Mouse (Mus musculus) intestine, embryonic 16.5 days (tissue): Measurements from ENCODE around the gene Itpk1. TPM values are rescaled to one million over a fixed set of nuclear protein-coding genes. Genes with fewer than 3 reads are reported as not detected.

Source experiments
- ATAC-seq: fragments of 200-750 bp; cut with Nextera tagmentation; 2 replicates; pipeline ENCODE4 v1.8.0; 2017; ENCODE audit warnings: moderate TSS enrichment, moderate library complexity
- H3K27ac ChIP-seq: fragments of 300-500 bp; sonication (generic); 2 replicates; pipeline ENCODE4 v1.5.1; 2014; ENCODE audit warnings: mild to moderate bottlenecking, low read length
- H3K27me3 ChIP-seq: fragments of 300-500 bp; sonication (generic); replicated peaks from 2 replicates; pipeline ENCODE4 v1.6.1; 2014; ENCODE audit warnings: low read length, control low read depth, mixed read lengths; ENCODE audit not compliant: control insufficient read depth, insufficient read depth
- H3K36me3 ChIP-seq: fragments of 300-500 bp; sonication (generic); 2 replicates; pipeline ENCODE4 v1.6.1; 2014; ENCODE audit warnings: low read length, control low read depth; ENCODE audit not compliant: control insufficient read depth, insufficient read depth
- H3K4me1 ChIP-seq: fragments of 300-500 bp; sonication (generic); 2 replicates; pipeline ENCODE4 v1.6.1; 2014; ENCODE audit warnings: low read length, control low read depth, mixed read lengths; ENCODE audit not compliant: control insufficient read depth, insufficient read depth
- H3K4me2 ChIP-seq: fragments of 300-500 bp; sonication (generic); 2 replicates; pipeline ENCODE4 v1.6.1; 2014; ENCODE audit warnings: low read depth, low read length, control low read depth
- H3K4me3 ChIP-seq: fragments of 300-500 bp; sonication (generic); 2 replicates; pipeline ENCODE4 v1.5.1; 2014; ENCODE audit warnings: mild to moderate bottlenecking, low read length
- H3K9ac ChIP-seq: fragments of 300-500 bp; sonication (generic); 2 replicates; pipeline ENCODE4 v1.6.1; 2014; ENCODE audit warnings: low read depth, low read length
- H3K9me3 ChIP-seq: fragments of 300-500 bp; sonication (generic); 2 replicates; pipeline ENCODE4 v1.6.1; 2016; ENCODE audit warnings: low read length, control low read depth; ENCODE audit not compliant: control insufficient read depth
- WGBS: fragments of 180-500 bp; shearing (Covaris S2); extraction: QIAGEN DNeasy Blood & Tissue Kit; methylation state at CpG from one replicate; pipeline ENCODE4 v1.1.7; 2014; 5-methylcytosine and 5-hydroxymethylcytosine counted together
- polyA plus RNA-seq: library from polyadenylated mRNA; unstranded; fragments of >200 nt; fragmentation: Nextera tagmentation; extraction: Ambion mirVana; gene quantifications from 2 replicates; pipeline ENCODE4 v1.2.1, GENCODE M21; 2015

The Itpk1 gene
- polyA plus RNA-seq, 1 experiment from 2014 or later = 51.4 TPM

GRCm38 (mm10) chr12:102660906-102661651, 43.7 kb downstream of the Itpk1 start:
- no peak overlapping the region for H3K4me3 ChIP-seq
- peaks cover 3% of the 10 kb centered on the region; the same call in 1 of the 2 replicates for H3K9me3 ChIP-seq
- peaks cover 12% of the 10 kb centered on the region for H3K4me1 ChIP-seq
- H3K27me3 ChIP-seq = no peaks in the 10 kb centered on the region
- 91% methylated on average over 8 of the region's 8 CpGs for WGBS
- no peaks in the 10 kb centered on the region for H3K36me3 ChIP-seq
- H3K9ac ChIP-seq = no peak overlapping the region
- ATAC-seq = no peak
- no peak overlapping the region for H3K27ac ChIP-seq
- H3K4me2 ChIP-seq = no peak overlapping the region

- Histone ChIP-seq H3K27me3 (no peaks in the 10 kb centered on the region), H3K4me3 (no peak overlapping the region), H3K9me3 (no peaks in the 10 kb centered on the region), H3K4me2 (no peak overlapping the region), H3K27ac (0 out of 2 replicates have a peak overlapping the region, but pooled peaks have one; percentile 5), H3K36me3 (no peaks in the 10 kb centered on the region), H3K4me1 (peaks cover 36% of the 10 kb centered on the region), H3K9ac (0 out of 2 replicates have a peak overlapping the region, but pooled peaks have one; percentile 2)
- ATAC-seq = no peak
- 68% methylated on average over 6 of the region's 6 CpGs for WGBS
These were observed 51.7 kb downstream of the Itpk1 start for GRCm38 (mm10) chr12:102653003-102653402.

DNA sequence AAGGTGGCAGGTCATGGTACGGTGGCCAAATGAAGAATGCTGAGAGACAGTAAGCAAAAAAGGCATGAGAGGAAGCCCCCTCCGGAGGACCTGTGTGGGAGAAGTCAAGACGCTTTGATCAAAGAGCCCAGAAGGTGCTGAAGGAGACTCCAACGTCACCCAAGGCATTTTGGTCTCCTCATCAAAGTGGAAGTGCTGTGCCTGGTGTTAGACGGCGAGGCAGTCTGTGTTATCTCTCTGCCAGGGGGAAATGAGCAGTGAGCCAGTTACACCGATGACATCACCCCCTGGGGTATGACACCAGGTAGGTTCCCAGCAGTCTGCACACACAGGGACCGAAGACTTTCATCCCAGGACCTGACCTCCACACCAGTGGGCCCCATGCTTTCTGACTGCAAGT, 52.3 kb downstream of the Itpk1 start:
- Histone ChIP-seq H3K9me3 (no peaks in the 10 kb centered on the region), H3K27ac (0 out of 2 replicates have a peak overlapping the region, but pooled peaks have one; percentile 17), H3K4me2 (no peak overlapping the region), H3K9ac (0 out of 2 replicates have a peak overlapping the region, but pooled peaks have one; percentile 2), H3K4me1 (peaks cover 40% of the 10 kb centered on the region), H3K4me3 (no peak overlapping the region), H3K36me3 (no peaks in the 10 kb centered on the region), H3K27me3 (no peaks in the 10 kb centered on the region)
- peak; percentile 57; the same call in 1 of the 2 replicates for ATAC-seq
- 29% methylated on average over 8 of the region's 8 CpGs for WGBS

DNA sequence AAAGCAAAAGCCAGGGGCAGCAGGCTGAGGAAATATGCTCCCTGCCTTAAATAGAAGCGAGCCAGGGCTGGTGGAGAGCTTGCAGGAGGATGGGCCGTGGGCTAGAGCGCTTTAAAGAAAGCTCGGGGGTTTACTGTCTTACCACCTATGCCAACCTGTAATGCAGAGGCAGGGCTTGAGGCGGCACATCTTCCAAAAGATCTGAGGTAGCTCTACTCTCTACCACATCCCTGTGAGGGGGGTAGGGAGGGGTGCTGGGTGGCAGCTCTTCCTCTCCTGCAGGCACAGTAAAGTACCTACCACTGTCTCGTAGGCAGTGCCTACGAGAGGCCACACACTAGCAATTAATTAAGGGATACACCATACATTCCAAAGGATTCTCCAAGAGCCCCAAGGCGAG, 52.9 kb downstream of the Itpk1 start:
- H3K36me3 ChIP-seq = no peaks in the 10 kb centered on the region
- no peak overlapping the region for H3K4me3 ChIP-seq
- no peaks in the 10 kb centered on the region for H3K9me3 ChIP-seq
- H3K27ac ChIP-seq = 0 out of 2 replicates have a peak overlapping the region, but pooled peaks have one; percentile 17
- WGBS = 64% methylated on average over 8 of the region's 8 CpGs
- no peak overlapping the region for H3K9ac ChIP-seq
- no peak for ATAC-seq
- peaks cover 40% of the 10 kb centered on the region for H3K4me1 ChIP-seq
- H3K4me2 ChIP-seq = no peak overlapping the region
- H3K27me3 ChIP-seq = no peaks in the 10 kb centered on the region

GRCm38 (mm10) chr12:102651401-102651800, 53.3 kb downstream of the Itpk1 start:
- 0 out of 2 replicates have a peak overlapping the region, but pooled peaks have one; percentile 7 for H3K27ac ChIP-seq
- no peak overlapping the region for H3K4me3 ChIP-seq
- no peaks in the 10 kb centered on the region for H3K36me3 ChIP-seq
- no peaks in the 10 kb centered on the region for H3K9me3 ChIP-seq
- 75% methylated on average over 8 of the region's 8 CpGs for WGBS
- H3K9ac ChIP-seq = no peak overlapping the region
- H3K4me1 ChIP-seq = peaks cover 40% of the 10 kb centered on the region
- ATAC-seq = no peak
- H3K27me3 ChIP-seq = no peaks in the 10 kb centered on the region
- H3K4me2 ChIP-seq = no peak overlapping the region

DNA sequence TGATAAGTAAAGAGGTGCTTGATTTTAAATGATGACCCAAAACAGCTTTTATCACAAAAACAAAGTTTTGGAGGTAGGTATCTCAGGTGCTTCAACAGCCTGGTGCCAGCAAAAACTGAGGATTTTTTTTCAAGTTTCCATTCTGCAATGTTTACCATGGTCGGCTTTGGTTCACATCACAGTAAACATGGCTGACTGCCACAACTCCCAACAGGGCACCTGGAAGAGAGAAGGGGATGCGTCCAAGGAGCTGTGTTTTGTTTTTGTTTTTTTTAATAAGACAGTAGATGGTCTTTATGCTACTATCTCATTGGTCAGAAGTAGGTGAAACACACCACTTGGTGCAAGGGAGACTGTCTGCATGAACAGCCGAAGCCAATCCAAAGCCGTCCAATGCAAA, 54.1 kb downstream of the Itpk1 start:
- Histone ChIP-seq H3K9me3 (no peaks in the 10 kb centered on the region), H3K4me3 (no peak overlapping the region), H3K27me3 (no peaks in the 10 kb centered on the region), H3K4me2 (no peak overlapping the region), H3K27ac (no peak overlapping the region), H3K4me1 (peaks cover 38% of the 10 kb centered on the region), H3K9ac (no peak overlapping the region), H3K36me3 (no peaks in the 10 kb centered on the region)
- WGBS = 87% methylated on average over 4 of the region's 4 CpGs
- ATAC-seq = no peak

- Histone ChIP-seq H3K27me3 (no peaks in the 10 kb centered on the region), H3K27ac (peak overlapping the region; percentile 34), H3K4me2 (no peak overlapping the region), H3K4me3 (no peak overlapping the region), H3K36me3 (no peaks in the 10 kb centered on the region), H3K9ac (no peak overlapping the region), H3K9me3 (no peaks in the 10 kb centered on the region), H3K4me1 (peaks cover 30% of the 10 kb centered on the region)
- WGBS = 63% methylated on average over 14 of the region's 14 CpGs
- peak; percentile 52 for ATAC-seq
These were observed 56.7 kb downstream of the Itpk1 start for GRCm38 (mm10) chr12:102647839-102648564.

GRCm38 (mm10) chr12:102646586-102647260, 58.0 kb downstream of the Itpk1 start:
- no peaks in the 10 kb centered on the region for H3K36me3 ChIP-seq
- no peak overlapping the region for H3K4me2 ChIP-seq
- no peak overlapping the region for H3K4me3 ChIP-seq
- H3K9ac ChIP-seq = no peak overlapping the region
- ATAC-seq = peak; percentile 49
- H3K27me3 ChIP-seq = no peaks in the 10 kb centered on the region
- WGBS = 66% methylated on average over 7 of the region's 7 CpGs
- no peaks in the 10 kb centered on the region for H3K9me3 ChIP-seq
- H3K4me1 ChIP-seq = peaks cover 24% of the 10 kb centered on the region
- peak overlapping the region; percentile 25; the same call in 1 of the 2 replicates for H3K27ac ChIP-seq
